Mouse (Mus musculus) adrenal gland (tissue): Measurements from ENCODE around the gene Dll4.

Experiments used
- intact Hi-C: fragments of 180-260 bp; cut with DNase I; formaldehyde crosslinking; loops from one replicate; pipeline ENCODE4 v1.15.1; 2025

Dll4 gene

DNA sequence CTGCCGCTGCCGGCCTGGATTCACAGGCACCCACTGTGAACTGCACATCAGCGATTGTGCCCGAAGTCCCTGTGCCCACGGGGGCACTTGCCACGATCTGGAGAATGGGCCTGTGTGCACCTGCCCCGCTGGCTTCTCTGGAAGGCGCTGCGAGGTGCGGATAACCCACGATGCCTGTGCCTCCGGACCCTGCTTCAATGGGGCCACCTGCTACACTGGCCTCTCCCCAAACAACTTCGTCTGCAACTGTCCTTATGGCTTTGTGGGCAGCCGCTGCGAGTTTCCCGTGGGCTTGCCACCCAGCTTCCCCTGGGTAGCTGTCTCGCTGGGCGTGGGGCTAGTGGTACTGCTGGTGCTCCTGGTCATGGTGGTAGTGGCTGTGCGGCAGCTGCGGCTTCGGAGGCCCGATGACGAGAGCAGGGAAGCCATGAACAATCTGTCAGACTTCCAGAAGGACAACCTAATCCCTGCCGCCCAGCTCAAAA lies 6.6 kb downstream of the Dll4 start:
- intact Hi-C loops, result no loop called here

DNA sequence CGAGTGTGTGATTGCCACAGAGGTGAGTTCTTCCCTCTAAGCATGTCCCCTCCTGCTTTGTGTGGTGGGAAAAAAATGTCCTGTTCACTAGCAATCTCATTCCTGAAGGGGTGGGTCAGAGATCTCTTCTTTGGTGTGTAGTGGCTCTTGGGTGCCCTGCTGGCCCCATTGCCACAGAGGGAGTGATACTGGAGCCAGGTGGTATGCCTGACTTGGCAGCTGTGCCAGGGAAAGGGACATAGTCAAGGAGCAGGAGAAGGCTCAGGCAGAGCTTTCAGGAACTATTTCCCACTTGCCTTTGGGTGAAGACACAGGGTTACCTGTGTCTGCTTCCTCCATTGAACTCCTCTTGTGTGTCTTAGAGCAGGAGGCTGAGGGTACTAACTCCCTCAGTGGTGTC lies 8.6 kb downstream of the Dll4 start:
- intact Hi-C loops, result no loop called here

DNA sequence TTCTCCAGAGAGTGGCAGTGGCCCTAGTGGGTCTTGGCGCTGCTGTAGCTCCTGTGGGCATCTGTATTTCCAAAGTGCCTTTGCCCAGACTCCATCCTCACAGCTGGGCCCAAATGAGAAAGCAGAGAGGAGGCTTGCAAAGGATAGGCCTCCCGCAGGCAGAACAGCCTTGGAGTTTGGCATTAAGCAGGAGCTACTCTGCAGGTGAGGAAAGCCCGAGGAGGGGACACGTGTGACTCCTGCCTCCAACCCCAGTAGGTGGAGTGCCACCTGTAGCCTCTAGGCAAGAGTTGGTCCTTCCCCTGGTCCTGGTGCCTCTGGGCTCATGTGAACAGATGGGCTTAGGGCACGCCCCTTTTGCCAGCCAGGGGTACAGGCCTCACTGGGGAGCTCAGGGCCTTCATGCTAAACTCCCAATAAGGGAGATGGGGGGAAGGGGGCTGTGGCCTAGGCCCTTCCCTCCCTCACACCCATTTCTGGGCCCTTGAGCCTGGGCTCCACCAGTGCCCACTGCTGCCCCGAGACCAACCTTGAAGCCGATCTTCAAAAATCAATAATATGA lies 9.5 kb downstream of the Dll4 start:
- intact Hi-C loops, result loop anchor here (5.0 kb wide), 3 partner anchors 38 to 77 kb away; no protein-coding TSS in a partner anchor

DNA sequence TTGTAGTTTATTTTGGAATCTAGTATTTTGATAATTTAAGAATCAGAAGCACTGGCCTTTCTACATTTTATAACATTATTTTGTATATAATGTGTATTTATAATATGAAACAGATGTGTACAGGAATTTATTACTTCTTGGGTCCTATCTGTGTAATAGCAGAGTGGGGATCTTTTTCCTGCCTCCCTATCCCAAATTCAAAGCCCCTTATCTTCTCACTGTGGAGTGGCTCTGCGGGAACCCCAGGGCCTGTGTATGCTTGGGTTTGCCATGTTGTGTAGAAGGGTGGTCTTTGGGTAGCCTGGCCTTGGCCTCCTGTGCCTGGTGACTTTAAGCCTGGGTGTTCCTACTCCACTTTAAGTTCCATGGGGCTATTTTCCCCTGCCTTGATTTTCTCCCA lies 10.0 kb downstream of the Dll4 start:
- intact Hi-C loops, result loop anchor here (5.0 kb wide), 3 partner anchors 38 to 77 kb away; no protein-coding TSS in a partner anchor

DNA sequence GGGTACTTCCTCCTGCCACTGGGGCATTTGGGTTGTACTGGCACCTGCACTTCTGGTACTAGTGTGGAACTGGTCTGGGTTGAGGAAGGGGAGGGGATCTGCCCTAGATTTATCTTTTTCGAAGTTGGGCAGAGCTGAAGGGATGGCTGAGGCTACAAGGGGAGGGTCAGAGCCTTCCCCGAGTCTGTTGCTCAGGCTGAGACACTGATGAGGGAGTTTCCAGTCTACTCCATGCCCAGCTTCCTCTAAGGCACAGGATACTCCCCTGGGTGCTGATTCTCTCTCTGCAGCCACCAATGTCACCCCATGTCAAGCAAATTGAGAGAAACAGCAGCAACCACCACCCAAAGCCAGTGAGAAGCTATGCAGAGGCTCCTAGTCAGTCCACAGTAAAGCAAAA lies 10.4 kb downstream of the Dll4 start:
- intact Hi-C loops, result loop anchor here (5.0 kb wide), 3 partner anchors 39 to 76 kb away; no protein-coding TSS in a partner anchor

DNA sequence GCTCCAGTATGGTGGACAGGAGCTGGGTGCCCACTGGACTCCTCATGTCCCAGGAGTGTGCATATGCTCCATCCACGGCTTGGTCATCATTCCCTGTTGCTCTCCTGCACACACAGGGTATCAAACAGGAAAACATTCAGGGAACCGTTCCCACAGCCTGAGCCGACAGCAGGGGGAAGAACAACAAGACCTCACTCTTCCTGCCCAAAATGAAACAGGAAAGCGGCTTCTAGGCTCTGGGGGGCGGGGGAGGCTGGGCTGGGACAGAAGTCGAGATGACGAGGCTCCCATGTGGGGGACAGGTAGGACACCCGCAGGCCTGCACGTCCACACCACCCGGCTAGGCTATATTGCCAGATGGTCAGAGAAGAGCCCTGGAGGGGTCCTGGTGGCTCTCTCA lies 10.9 kb downstream of the Dll4 start:
- intact Hi-C loops, result loop anchor here (5.0 kb wide), 3 partner anchors 39 to 76 kb away; no protein-coding TSS in a partner anchor

DNA sequence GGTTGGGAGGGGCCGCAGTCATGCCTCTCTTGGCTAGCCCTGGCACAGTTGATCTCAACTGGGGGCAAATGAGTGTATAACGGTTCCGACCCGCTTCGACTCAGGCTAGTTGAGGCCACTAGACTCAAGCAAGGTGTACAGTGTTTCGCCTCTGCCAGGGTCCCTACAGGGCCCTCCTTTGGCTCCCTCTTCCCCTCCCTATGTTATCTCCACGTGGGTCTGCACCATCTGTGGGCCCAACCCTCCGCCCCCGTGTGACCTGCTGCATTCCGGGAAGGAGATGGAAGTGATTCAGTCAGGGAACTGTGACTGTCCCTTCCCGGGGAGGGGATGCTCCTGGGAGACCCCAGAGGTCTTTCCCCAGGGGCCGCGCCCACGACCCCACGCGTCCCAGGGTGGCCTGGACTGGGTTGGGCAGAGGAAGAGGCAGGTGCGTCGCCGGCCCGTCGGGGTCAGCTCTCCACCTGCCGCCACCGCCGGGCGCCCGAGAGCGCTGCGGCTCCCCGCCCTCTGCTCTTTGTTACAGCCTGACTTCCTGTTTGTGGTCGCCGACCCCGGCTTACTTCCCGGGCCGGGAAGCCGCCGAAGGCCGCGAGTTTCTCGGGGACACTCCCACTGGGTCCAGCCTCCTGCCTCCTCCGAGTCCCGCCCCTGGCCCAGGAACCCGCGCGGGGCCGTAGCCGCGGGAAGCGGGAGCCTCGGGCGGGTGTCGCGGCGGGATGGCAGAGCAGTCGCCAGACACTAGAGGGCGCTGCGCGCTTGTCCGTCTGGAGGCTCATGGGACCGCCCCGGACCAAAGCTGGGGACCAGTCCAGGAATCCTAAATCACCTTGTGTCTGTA lies 12.1 kb downstream of the Dll4 start:
- intact Hi-C loops, result loop anchor here (5.0 kb wide), 3 partner anchors 40 to 75 kb away; no protein-coding TSS in a partner anchor

DNA sequence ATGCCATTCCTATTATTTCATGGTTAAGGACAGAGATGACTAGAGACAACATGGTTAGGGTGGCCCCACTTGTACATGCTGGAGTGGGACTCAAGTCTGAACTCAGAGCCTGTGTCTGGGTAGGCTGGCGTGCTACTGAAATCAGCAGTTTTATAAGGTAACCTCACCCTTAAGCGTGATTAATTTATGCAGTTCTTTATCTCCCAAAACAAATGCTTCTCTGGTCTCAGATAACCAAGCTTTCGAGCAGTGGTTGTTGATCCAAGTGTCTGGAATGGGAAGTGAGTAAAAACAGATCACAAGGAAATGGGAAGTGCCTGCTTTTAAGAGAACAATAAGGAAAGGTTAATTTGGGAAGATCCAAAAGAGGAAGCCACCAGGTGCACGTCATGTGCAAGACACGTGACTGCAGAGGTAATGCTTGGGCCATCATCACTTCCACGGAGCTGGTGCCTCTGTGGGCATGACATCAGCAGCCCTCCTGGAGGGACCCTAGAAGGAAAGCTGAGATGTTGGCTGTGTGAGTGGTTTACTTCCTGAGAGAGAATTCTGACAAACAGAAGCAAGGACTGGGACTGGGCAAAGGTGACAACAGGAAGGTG lies 19.1 kb downstream of the Dll4 start:
- intact Hi-C loops, result no loop called here

DNA sequence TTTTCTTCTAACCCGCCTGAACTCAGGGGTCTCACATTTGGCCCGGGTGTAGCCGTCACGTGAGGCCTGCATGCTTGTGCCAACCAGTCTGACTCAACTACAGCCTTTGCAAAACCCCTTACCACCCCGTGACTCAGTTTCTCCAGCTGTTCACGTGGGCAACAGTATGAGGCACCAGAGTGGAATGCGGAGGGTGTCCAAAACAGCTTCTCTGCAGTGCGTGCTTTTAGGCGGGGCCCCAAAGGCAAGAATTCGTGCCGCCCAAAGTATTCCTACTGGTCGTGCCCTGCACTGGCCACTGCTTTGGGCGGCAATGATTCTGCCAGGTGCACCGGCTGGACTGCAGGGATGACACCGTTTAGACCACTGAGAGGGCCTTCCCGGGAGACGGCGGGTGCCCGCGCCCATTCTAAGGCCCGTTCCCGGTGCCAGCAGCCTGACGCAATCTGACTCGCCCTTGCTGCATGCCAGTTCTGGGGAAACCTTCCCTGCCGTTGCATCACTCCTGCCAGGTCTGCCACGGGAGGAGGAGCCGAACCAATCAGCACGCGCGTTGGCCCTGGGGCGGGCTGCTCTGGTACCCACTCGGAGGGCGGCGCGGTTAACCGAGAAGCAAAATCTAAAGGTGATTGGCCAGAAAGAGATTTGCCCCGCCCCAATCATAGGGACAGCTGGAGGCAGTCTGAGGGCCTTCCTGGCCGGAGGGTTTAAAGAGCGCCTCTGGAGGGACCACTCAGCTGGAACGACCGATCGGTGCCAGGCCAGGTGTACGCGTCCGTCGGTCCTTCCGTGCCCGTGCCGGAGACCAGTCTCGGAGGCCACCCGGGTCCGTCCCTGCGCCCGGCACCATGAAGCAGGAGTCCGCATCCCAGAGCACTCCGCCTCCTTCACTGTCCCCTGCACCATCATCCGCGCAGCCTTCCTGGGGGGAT lies 25.2 kb downstream of the Dll4 start, which contains the start of gene Chac1:
Chac1 (plus strand) TSS at position 675 of the 932 bp plus-strand sequence.
- intact Hi-C loops, result no loop called here

DNA sequence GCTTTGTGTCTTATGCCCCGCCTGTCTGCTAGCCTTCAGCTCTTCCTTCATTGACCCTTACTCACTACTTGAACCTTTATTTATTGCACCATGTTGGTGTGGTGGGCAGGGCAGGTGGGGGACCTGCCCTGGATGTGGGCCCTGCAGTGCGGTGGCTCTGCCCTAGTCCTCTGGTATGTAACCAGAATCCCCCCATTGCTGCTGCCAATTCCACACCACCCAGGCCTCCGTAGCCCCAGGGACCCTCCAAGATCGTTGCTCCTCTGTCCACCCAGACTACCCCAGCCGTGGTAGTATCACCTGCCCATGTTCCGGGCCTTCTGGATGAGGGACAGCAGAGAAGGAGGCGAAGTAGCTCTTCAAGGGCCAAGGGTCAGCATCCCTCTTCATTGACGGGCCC lies 28.1 kb downstream of the Dll4 start:
- intact Hi-C loops, result no loop called here

DNA sequence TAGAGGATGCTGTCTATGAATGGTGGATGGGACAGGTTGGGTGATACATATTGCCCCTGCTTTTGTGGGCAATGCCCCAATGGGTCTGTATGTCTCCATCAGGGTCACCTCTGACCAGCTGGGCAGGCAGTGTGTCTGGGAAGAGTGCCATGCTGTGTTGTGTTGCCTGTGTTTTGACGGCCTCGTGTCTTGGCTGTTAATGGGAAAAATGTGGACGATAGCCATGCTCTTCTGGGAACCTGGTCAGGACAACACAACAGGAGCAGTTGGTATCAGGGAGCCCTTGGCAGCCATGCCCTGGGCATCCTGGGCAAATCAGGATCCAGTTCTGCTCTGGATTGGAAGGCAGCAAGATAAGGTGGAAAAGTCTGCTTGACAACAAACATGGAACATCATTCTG lies 29.5 kb downstream of the Dll4 start:
- intact Hi-C loops, result no loop called here

DNA sequence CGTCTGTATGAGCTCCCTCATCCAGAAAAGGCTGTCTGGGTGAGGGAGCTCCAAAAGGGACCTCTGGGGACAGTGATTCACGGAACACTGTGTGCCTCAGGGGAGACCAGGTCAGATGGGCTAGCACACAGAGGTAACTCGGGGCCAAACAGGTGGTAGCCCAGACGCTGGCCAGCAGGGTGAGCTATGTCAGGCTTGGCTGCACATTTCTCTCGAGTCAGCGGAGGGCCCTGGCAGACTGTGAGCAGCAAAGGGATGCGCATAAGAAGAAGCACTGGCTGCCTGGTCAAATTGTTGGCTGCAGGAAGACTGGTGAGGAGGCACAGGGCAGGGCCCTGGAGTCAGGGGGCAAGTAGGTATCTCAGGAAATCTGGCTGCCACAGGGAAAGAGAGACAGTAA lies 30.1 kb downstream of the Dll4 start:
- intact Hi-C loops, result no loop called here

DNA sequence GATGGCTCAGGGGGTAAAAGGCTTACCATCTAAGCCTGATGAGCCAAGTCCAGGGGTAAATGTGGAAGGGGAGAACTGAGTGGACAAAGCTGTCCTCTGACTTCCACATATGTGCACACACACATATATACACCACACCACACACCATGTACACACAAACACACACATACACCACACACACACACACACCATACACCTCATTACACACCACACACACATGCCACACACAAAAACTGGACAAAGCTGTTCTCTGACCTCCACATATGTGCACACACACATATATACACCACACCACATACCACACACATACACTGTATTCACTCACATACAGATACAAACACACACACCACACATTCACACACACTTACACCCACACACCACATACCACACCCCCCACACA lies 30.7 kb downstream of the Dll4 start:
- intact Hi-C loops, result no loop called here

DNA sequence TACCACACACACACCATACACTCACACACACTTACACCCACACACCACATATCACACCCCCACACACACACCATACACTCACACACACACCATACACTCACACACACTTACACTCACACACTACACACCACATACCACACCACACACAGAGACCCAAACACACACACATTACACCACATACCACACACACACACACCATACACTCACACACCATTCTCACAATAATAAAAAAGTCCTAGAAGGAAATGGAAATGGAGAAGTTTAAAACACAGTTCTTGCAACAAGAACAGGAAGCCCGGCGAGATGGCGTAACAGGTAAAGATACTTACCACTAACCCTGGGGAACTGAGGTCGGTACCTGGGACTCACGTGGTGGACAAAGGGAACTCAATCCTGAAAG lies 31.2 kb downstream of the Dll4 start:
- intact Hi-C loops, result no loop called here

DNA sequence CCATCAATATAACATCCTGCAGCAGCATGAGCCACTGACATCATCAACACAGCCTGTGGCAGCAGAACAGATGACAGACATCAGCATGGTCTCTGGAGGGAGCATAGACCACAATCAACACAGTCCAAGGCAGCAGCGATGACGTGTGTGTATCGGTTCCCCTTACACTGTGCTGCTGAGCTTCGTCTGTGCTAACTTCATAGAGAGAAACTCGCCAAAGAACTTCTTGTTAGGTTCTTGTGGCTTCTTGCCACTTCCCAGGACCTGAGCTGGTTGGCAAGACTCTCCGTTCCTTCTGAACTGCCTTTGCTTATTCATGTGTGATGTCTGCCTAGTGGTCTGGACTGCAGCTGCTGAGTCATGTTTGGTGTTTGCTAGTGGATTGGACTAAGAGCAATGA lies 32.7 kb downstream of the Dll4 start:
- intact Hi-C loops, result no loop called here

DNA sequence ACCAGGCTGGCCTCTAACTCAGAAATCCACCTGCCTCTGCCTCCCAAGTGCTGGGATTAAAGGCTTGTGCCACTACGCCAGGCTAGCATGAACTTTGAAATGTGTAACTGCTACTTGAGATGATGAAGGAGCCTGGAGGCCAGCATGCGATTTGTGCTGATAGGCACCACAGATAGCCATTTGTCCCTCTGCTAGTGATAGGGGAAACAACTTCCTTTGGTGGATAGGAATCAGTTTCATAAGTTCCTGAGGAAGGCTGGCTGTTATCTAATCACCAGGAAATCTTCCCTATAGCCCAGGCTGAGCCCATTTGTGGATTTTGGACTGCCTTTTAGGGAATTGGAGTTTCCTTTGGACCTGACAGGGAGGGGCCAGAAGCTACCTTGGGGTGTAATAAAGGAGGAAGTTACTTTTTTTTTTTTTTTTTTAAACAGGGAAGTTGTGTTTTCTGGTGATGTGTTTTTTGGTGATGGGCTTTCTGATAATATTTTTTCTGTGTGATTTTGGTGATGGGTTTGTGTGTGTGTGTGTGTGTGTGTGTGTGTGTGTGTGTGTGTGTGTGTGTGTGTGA lies 34.2 kb downstream of the Dll4 start:
- intact Hi-C loops, result no loop called here

DNA sequence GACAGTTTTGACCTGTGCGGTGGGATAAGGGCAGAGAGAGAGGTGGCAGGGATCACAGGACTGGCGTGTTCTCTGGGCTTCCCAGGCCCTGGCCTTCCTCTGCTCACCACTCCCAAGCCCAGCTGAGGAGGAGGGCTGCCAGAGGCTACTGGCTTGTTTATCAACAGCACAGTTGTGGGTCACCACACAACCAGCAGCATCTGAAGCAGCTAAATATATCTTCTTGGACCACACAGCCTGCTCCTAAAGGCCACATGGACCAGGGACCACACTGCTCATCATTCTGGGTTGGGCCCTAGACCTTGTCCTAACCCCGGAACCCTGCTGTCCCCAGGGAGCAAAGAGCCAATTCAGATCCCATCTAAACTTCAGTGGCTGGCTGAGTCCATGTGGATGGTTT lies 39.4 kb downstream of the Dll4 start:
- intact Hi-C loops, result no loop called here

DNA sequence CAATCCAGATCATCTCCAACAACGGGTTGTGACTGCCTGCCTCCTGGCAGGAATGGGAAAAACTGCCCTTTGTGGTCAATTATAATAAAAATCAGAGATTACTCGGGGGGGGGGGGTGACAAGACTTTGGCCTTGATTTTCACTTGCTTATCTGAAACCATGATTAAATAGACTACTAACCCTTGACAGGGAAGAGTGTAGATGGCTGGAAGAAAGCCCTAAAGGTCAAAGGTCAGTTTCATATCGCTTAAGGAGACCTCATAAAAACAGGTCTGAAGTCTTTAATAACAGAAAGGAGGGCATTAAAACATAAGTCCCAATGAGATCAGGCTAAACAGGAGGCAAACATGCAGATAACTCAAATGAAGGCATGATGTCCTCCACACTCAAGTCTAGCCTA lies 41.8 kb downstream of the Dll4 start:
- intact Hi-C loops, result no loop called here

DNA sequence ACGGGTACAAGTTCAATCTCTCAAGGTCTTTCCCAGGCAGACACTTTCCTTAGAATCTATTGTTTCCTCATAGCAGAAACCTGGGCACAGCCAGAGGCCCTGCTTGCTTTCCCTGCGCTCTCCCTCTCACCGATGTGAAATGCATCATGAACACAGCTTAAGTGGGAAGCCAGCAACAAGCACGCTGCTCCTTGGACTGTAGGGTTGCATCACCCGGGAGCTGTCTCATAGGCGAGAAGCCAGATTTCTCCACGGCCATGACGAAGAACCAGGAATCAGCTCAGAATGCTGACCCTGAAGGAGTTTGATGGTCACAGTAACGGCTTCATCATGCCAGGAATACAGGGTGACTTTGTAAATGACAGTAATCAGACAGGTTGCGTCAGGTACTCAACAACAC lies 44.5 kb downstream of the Dll4 start:
- intact Hi-C loops, result no loop called here

DNA sequence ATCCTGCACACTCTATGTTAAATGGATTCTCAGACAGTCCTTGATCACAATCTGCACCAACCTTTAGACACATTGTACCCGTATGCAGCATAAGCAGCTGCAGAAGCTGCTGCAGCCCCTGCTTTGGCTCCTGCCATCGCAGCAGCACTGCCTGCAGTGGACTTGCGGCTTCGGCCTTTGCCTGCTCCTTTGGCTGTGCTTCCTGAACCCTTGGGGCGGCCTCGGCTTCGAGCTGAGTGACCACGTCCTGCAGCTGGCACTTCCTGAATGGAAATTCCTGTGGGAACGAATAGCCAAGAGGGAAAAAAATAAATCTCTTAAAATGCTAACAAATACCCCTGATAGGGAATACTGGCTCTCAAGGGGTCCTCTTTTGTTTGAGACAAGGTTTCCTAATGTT lies 51.7 kb downstream of the Dll4 start:
- intact Hi-C loops, result loop anchor here (5.0 kb wide), 1 partner anchor 40 kb away; no protein-coding TSS in a partner anchor

DNA sequence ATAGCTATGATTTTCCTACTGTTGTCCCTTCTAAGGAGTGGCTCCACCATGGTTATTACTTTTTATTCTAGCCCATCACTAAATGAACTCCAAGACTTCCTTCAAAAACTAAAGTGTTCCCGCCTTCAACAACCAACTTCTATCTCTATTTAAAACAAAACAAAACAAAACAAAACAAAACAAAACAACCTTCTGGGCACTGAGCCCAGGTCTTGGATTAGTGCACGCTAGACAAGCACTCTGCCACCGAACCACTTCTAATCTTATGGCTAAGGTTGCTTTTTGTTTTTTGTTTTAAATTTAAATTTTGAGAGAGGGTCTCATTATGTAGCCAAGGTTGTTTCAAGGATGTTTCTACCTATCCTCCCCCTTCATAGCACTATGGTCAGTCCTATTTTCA lies 52.2 kb downstream of the Dll4 start:
- intact Hi-C loops, result loop anchor here (5.0 kb wide), 1 partner anchor 41 kb away; no protein-coding TSS in a partner anchor
